ENCODE assay signal across 8 mouse cellular contexts in the genomic region with DNA sequence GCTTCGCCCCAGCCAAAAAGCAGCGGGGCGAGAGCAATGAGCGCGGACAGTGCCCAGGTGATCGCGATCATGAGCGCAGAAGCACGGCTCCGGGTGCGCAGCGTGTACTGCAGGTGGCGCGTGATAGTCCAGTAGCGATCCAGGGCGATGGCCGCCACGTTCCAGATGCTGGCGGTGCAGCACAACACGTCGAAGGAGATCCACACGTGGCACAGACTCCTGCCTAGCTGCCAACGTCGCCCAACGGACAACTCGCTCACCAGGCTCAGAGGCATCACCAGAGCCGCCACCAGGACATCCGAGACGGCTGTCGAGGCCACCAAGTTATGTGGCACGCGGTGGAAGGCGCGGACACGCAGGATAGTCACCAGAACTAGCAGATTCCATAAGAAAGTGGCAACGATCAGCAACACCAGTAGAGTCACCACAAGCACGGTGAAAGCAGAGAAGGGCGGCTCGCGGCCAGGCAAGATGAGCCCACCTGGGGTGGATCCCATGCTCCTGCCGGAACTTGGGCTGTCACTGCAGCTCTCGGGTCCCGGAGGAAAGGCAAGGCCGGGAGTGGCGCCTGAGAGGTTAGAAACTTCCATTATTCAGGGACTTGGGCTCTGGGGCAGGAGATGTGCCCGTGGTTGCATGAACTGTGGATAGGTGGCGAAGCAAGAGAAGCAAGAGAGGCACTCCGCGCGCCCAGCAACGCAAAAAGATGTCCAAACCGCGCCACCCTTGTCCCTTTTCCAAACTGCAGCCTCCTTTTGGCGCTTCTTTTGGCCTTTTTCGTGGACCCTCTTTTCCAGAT. TPM values are rescaled to one million over a fixed set of nuclear protein-coding genes. Genes with fewer than 3 reads are reported as not detected.
DNase-seq lines count a peak whose midpoint lies in the region; ATAC-seq and TF ChIP-seq lines count a peak whose summit lies in the region.

No protein-coding gene starts in this region.

- no peak for ATAC-seq in lung, postnatal 0 days
- peak; percentile 68; the same call in 1 of the 2 replicates for ATAC-seq in neural tube, embryonic 14.5 days (ENCODE audit: low read depth)

- H3K27me3 ChIP-seq in lung, postnatal 0 days (replicated peaks; ENCODE audit: insufficient read depth, low read length) = peaks cover 12% of the 10 kb centered on the region
- H3K27me3 ChIP-seq in neural tube, embryonic 14.5 days (ENCODE audit: control insufficient read depth, insufficient read depth, low read length) = peaks cover 10% of the 10 kb centered on the region

- H3K9ac ChIP-seq in lung, postnatal 0 days (replicated peaks; ENCODE audit: low read depth) = no peak overlapping the region
- H3K9ac ChIP-seq in neural tube, embryonic 14.5 days (replicated peaks; ENCODE audit: low read depth, low read length) = peak overlapping the region; percentile 7; the same call in 1 of the 2 replicates

- no peak overlapping the region for H3K4me3 ChIP-seq in lung, postnatal 0 days (ENCODE audit: low read depth, low read length)
- peak overlapping the region; percentile 30 for H3K4me3 ChIP-seq in neural tube, embryonic 14.5 days (ENCODE audit: low read depth, low read length)

- 15% methylated on average over 55 of the region's 55 CpGs for WGBS in lung, postnatal 0 days
- WGBS in neural tube, embryonic 14.5 days = 13% methylated on average over 55 of the region's 55 CpGs

- no peak for TF ChIP-seq CTCF in lung, postnatal 0 days (IDR thresholded peaks at IDR 0.05)

- H3K4me2 ChIP-seq in lung, postnatal 0 days (replicated peaks; ENCODE audit: low read depth, low read length) = peak overlapping the region; percentile 32
- peak overlapping the region; percentile 56 for H3K4me2 ChIP-seq in neural tube, embryonic 14.5 days (ENCODE audit: low read depth, low read length)

- H3K36me3 ChIP-seq in lung, postnatal 0 days (ENCODE audit: insufficient read depth, low read length) = no peaks in the 10 kb centered on the region
- no peaks in the 10 kb centered on the region for H3K36me3 ChIP-seq in neural tube, embryonic 14.5 days (ENCODE audit: control insufficient read depth, insufficient read depth, low read length)

- H3K9me3 ChIP-seq in lung, postnatal 0 days (ENCODE audit: low read length) = no peaks in the 10 kb centered on the region
- H3K9me3 ChIP-seq in neural tube, embryonic 14.5 days (ENCODE audit: control insufficient read depth, low read length) = no peaks in the 10 kb centered on the region

- H3K27ac ChIP-seq in lung, postnatal 0 days (ENCODE audit: low read length) = no peak overlapping the region
- no peak overlapping the region for H3K27ac ChIP-seq in neural tube, embryonic 14.5 days (ENCODE audit: low read depth, low read length)

- peak; percentile 7 for DNase-seq in adrenal gland, postnatal 14 days
- DNase-seq in adrenal gland, postnatal 36 days = no peak
- no peak for DNase-seq in lung, postnatal 0 days (ENCODE audit: low spot score)
- no peak for DNase-seq in lung, postnatal 36 days
- DNase-seq in left cerebral cortex, postnatal 4 days = peak; percentile 10
- DNase-seq in adipocyte (ENCODE audit: low spot score) = no peak
- DNase-seq in frontal cortex, postnatal 14 days (ENCODE audit: low spot score in 2 of 2) = no peak

- H3K4me1 ChIP-seq in lung, postnatal 0 days (ENCODE audit: insufficient read depth, low read depth, low read length) = no peaks in the 10 kb centered on the region
- H3K4me1 ChIP-seq in neural tube, embryonic 14.5 days (ENCODE audit: control insufficient read depth, insufficient read depth, low read length) = no peaks in the 10 kb centered on the region

- intact Hi-C loops in left cerebral cortex, postnatal 4 days (cut with DNase I) = no loop called here

- TF ChIP-seq EP300 in lung, postnatal 0 days (IDR thresholded peaks at IDR 0.05) = no peak

RNA-seq across cellular contexts. Expression of gene Htr5b, which starts 0.5 kb away (rescaled TPM):
- not detected in 2 replicates for total RNA-seq in adrenal gland, postnatal 14 days (2021)
- total RNA-seq in adrenal gland, postnatal 36 days (2021) = not detected
- not detected in 2 replicates for polyA plus RNA-seq in lung, postnatal 0 days (2015; fragmentation: Nextera tagmentation; extraction: Ambion mirVana)
- 1 to 10 TPM; 1.7 to 2.7 TPM for total RNA-seq in left cerebral cortex, postnatal 4 days (2021)
- 0.67 and 1.1 TPM in 2 replicates for polyA plus RNA-seq in neural tube, embryonic 14.5 days (2014; fragmentation: Nextera tagmentation; extraction: Ambion mirVana)

RNA-seq across cellular contexts. Expression of gene Ddx18, which starts 40.0 kb away (rescaled TPM):
- 35.4 and 43.7 TPM in 2 replicates for total RNA-seq in adrenal gland, postnatal 14 days (2021)
- total RNA-seq in adrenal gland, postnatal 36 days (2021) = 10 to 100 TPM; 43.8 to 50.7 TPM
- 30.4 and 31.7 TPM in 2 replicates for polyA plus RNA-seq in lung, postnatal 0 days (2015; fragmentation: Nextera tagmentation; extraction: Ambion mirVana)
- total RNA-seq in left cerebral cortex, postnatal 4 days (2021) = 10 to 100 TPM; 27.6 to 29.0 TPM
- polyA plus RNA-seq in neural tube, embryonic 14.5 days (2014; fragmentation: Nextera tagmentation; extraction: Ambion mirVana) = 37.1 and 39.4 TPM in 2 replicates

Comparison
In these comparisons a context has a peak if more than half of its experiments do, and no peak if none do; other contexts are left out.
1. DNase-seq: peak in adrenal gland, postnatal 14 days (single experiment) and left cerebral cortex, postnatal 4 days (single experiment); none in adrenal gland, postnatal 36 days (0 of 2), lung, postnatal 0 days (single experiment), lung, postnatal 36 days (single experiment), adipocyte (single experiment) and frontal cortex, postnatal 14 days (0 of 2).